Mouse (Mus musculus): ENCODE measurements at regions not wholly inside any gene's neighbourhood (a gene's known extent, or its start where the extent isn't known, plus 50 kb on each side); places are given as distances from the start of the nearest gene placed in this dataset.

DNA sequence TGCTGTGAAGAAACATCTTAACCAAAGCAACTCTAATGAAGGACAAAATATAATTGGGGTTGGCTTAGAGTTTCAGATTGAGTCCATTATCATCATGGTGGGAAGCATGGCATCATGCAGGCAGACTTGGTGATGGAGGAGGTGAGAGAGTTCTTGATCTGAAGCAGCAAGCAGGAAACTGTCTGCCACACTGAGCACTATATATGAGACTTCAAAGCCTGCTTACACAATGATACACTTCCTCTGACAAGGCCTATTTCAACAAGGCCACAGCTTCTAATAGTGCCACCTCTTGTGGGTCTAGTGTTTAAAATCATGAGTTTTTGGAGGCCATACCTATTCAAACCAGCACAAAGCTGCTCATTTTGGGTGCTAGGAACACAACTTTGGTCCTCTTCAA, 359.0 kb upstream of the Hs6st1 start:
- no peak overlapping the region for H3K4me3 ChIP-seq (ENCODE audit: insufficient read depth, low read depth, low read length)
- no peak overlapping the region for H3K27ac ChIP-seq (ENCODE audit: insufficient read depth, low read depth, low read length)
- H3K4me1 ChIP-seq (ENCODE audit: control insufficient read depth, insufficient read depth, low read length): no peaks in the 10 kb centered on the region
- no peak for TF ChIP-seq POLR2A (IDR thresholded peaks at IDR 0.05; ENCODE audit: insufficient read depth, low read depth, low read length)
- no peak for TF ChIP-seq CTCF (IDR thresholded peaks at IDR 0.05; ENCODE audit: insufficient read depth, low read depth, low read length)

DNA sequence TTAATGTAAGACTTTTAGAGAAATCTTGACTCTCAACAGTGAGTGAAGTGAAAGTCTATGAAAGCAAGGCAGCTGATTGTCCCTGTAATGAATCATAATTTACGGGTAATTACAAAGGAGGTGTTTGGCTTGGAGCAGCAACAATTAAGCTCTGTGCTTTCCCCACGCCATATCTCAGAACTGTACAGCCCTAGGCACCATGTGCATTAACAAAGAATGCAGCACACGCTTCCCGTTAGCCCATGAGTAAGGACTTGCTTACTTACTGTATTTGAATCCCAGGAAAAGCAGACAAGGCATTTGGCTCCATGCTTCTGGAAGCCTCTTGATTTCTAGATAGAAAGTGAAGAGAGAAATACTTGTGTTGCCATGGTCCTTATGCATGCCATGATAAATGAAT, 354.2 kb upstream of the Hs6st1 start:
- WGBS: 34% methylated on average over 4 of the region's 4 CpGs
- H3K27ac ChIP-seq (ENCODE audit: insufficient read depth, low read depth, low read length): no peak overlapping the region
- no peaks in the 10 kb centered on the region for H3K4me1 ChIP-seq (ENCODE audit: control insufficient read depth, insufficient read depth, low read length)
- no peak overlapping the region for H3K4me3 ChIP-seq (ENCODE audit: insufficient read depth, low read depth, low read length)
- no peak for TF ChIP-seq CTCF (IDR thresholded peaks at IDR 0.05; ENCODE audit: insufficient read depth, low read depth, low read length)
- TF ChIP-seq POLR2A (IDR thresholded peaks at IDR 0.05; ENCODE audit: insufficient read depth, low read depth, low read length): no peak

DNA sequence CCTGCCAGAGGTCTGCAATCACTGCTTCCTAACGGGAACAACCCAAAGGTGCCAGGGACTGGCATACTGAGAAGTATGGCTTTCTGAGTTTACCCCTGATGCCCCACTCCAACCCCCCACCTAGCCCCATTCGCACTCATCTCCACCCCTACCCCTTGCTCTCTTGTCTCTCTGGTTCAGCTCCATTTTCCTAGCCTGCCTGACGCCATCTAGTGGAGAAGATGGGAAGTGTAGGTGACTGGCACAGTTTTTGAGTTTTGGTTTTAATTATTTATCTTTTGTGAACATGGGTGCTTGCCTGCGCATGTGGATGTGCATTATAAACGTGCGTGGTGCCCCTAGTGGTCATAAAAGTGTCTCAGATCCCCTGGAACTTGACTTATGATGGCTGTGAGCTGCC, 352.3 kb upstream of the Hs6st1 start:
- TF ChIP-seq CTCF (IDR thresholded peaks at IDR 0.05; ENCODE audit: insufficient read depth, low read depth, low read length) (no peak), POLR2A (IDR thresholded peaks at IDR 0.05; ENCODE audit: insufficient read depth, low read depth, low read length) (no peak)
- H3K27ac ChIP-seq (ENCODE audit: insufficient read depth, low read depth, low read length): no peak overlapping the region
- no peaks in the 10 kb centered on the region for H3K4me1 ChIP-seq (ENCODE audit: control insufficient read depth, insufficient read depth, low read length)
- H3K4me3 ChIP-seq (ENCODE audit: insufficient read depth, low read depth, low read length): no peak overlapping the region
- 63% methylated on average over 6 of the region's 6 CpGs for WGBS

DNA sequence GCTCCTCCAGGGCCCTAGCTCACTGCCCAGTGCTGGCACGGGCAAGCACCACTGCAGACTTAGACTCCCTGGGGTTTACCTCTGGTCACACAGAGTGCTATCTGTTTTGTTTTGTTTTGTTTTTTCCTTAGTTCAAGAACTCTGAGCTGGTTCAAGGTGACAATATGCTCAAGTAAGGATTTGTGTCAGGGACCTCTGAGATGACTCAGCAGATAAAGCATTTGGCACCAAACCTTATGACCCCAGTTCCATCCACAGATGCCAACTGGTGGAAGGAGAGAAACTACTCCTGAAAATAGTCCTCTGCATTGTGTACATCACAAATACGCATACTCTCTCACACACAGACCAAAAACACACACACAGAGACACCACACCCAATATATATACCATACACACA, 351.0 kb upstream of the Hs6st1 start:
- Histone ChIP-seq H3K27ac (ENCODE audit: insufficient read depth, low read depth, low read length) (no peak overlapping the region), H3K4me1 (ENCODE audit: control insufficient read depth, insufficient read depth, low read length) (no peaks in the 10 kb centered on the region), H3K4me3 (ENCODE audit: insufficient read depth, low read depth, low read length) (no peak overlapping the region)
- WGBS: 87% methylated on average over 2 of the region's 2 CpGs
- TF ChIP-seq POLR2A (IDR thresholded peaks at IDR 0.05; ENCODE audit: insufficient read depth, low read depth, low read length) (no peak), CTCF (IDR thresholded peaks at IDR 0.05; ENCODE audit: insufficient read depth, low read depth, low read length) (no peak)

DNA sequence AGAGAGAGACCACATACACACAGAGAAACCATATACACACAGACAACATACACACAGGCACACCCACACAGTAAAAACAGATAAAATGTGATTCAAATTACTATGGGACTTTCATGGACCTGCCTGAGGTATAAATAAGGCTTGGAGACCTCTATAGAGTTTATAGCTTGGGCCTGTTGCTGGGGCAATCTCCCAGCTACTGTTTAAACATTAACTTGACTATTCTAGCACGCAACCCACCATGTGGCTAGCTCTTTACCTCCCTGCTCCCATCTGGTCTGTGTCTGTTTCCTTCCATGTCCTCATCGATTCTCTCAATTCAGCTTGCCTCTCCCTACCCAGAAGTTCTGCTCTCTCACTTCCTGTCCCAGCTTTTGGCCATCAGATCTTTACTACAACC, 350.5 kb upstream of the Hs6st1 start:
- H3K4me1 ChIP-seq (ENCODE audit: control insufficient read depth, insufficient read depth, low read length): no peaks in the 10 kb centered on the region
- H3K4me3 ChIP-seq (ENCODE audit: insufficient read depth, low read depth, low read length): no peak overlapping the region
- no peak overlapping the region for H3K27ac ChIP-seq (ENCODE audit: insufficient read depth, low read depth, low read length)
- WGBS: 97% methylated on average over 2 of the region's 2 CpGs
- TF ChIP-seq CTCF (IDR thresholded peaks at IDR 0.05; ENCODE audit: insufficient read depth, low read depth, low read length): no peak

DNA sequence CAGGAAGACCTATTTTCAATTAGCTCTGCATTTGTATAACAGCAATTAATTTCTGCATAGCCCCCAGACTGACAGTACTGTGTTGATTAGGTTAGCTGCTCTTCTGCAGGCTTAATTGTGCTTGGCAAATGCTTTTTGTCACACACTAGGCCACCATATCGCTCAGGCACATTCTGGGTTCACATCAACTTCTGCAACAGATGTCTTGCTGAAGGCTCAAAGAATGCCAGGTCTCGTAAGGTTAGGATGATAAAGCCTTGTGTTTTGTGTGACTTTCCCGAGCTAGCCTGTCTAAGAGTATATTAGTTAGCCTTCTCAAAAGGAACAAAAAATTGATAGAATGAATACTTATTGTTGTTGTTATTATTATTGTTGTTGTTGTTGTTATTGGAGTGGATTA, 348.1 kb upstream of the Hs6st1 start:
- Histone ChIP-seq H3K4me3 (ENCODE audit: insufficient read depth, low read depth, low read length) (no peak overlapping the region), H3K4me1 (ENCODE audit: control insufficient read depth, insufficient read depth, low read length) (0 out of 2 replicates have a peak, but pooled peaks cover 2% of the 10 kb centered on the region), H3K27ac (ENCODE audit: insufficient read depth, low read depth, low read length) (no peak overlapping the region)
- TF ChIP-seq POLR2A (IDR thresholded peaks at IDR 0.05; ENCODE audit: insufficient read depth, low read depth, low read length): no peak
- TF ChIP-seq CTCF (IDR thresholded peaks at IDR 0.05; ENCODE audit: insufficient read depth, low read depth, low read length): no peak
- 89% methylated on average over 3 of the region's 3 CpGs for WGBS

DNA sequence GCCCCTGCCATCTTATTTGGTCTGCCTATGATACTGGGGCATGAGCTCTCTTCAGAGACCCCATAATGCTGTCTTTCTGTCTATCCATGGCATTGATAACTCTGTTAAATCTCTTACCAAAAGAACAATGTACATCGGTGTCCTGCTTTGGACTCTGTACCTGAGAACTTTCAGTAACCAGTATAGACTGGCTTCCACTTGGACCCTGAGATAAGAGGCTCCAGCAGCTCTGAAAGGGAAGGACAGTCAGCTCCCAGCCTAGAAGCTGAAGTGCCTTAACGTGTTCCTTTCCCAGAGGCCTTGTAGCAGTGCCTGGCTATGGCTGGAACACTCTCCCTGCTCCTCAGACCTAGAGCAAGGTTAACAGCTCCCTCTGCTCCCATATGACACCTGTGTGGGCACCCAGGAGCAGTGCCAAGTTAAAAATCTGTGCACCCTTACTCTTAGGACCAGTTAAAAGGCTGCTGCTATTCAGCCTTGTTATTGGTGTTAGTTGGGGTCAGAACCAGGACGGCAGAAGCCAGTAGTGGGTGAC, 343.8 kb upstream of the Hs6st1 start:
- 0 out of 2 replicates have a peak, but pooled peaks cover 2% of the 10 kb centered on the region for H3K4me1 ChIP-seq (ENCODE audit: control insufficient read depth, insufficient read depth, low read length)
- TF ChIP-seq POLR2A (IDR thresholded peaks at IDR 0.05; ENCODE audit: insufficient read depth, low read depth, low read length) (no peak), CTCF (IDR thresholded peaks at IDR 0.05; ENCODE audit: insufficient read depth, low read depth, low read length) (no peak)
- 84% methylated on average over 3 of the region's 3 CpGs for whole genome bisulfite sequencing

DNA sequence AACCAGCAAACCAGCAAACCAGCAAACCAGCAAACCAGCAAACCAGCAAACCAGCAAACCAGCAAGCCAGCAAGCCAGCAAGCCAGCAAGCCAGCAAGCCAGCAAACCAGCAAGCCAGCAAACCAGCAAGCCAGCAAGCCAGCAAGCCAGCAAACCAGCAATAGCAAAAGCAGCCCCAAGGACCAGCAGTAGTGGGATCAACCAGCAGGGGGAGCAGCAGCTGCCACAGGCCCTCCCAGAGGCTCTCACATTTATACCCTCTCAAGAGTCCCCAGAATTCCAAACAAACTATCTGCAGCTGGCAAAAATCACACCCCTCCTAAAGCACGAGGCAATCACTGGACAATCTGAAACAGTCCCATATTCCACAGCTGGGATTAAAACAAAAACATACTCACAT, 341.6 kb upstream of the Hs6st1 start:
- TF ChIP-seq CTCF (IDR thresholded peaks at IDR 0.05; ENCODE audit: insufficient read depth, low read depth, low read length): 0 out of 2 replicates have a peak, but pooled peaks have one; percentile 25
- TF ChIP-seq POLR2A (IDR thresholded peaks at IDR 0.05; ENCODE audit: insufficient read depth, low read depth, low read length): no peak
- H3K27ac ChIP-seq (ENCODE audit: insufficient read depth, low read depth, low read length): no peak overlapping the region
- 0 out of 2 replicates have a peak, but pooled peaks cover 2% of the 10 kb centered on the region for H3K4me1 ChIP-seq (ENCODE audit: control insufficient read depth, insufficient read depth, low read length)
- no peak overlapping the region for H3K4me3 ChIP-seq (ENCODE audit: insufficient read depth, low read depth, low read length)
- WGBS: 38% methylated on average over 1 of the region's 1 CpGs

More for the DNA sequence above, 343.8 kb upstream of the Hs6st1 start:
- H3K4me3 ChIP-seq (ENCODE audit: insufficient read depth, low read depth, low read length): no peak overlapping the region
- no peak overlapping the region for H3K27ac ChIP-seq (ENCODE audit: insufficient read depth, low read depth, low read length)

DNA sequence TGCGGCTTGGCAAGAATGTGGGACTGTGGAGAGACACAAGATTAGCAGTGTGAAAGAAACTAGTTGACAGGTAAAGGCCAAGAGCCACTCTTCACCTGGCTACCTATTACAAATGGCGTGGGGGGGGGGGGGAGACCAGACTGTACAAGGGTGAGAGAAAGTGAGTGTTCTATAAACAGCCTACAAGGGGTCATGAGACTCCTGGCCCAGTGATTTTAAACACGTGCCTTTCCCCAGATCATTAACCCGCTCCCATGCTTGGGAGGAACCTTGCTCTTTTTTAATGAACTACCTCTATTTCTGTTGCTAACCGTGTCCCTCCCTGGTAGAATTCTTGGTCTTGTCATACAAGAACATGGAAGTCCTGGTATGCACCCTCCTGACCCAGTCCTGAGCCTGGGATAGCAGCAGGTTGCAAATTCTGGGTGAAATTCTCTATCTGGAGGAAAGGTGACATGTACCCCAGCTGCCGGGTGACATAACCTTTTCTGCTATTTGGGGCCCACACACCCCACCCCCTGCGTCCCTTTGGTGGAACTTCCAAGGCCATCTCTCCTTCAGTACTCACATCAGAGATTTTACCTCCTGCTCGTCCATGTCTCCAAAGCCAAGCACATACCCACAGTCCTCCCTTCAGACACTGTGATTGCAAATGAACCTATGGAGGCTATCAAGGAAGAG, 340.8 kb upstream of the Hs6st1 start:
- H3K4me3 ChIP-seq (ENCODE audit: insufficient read depth, low read depth, low read length): no peak overlapping the region
- H3K27ac ChIP-seq (ENCODE audit: insufficient read depth, low read depth, low read length): no peak overlapping the region
- WGBS: 90% methylated on average over 8 of the region's 8 CpGs
- H3K4me1 ChIP-seq (ENCODE audit: control insufficient read depth, insufficient read depth, low read length): 0 out of 2 replicates have a peak, but pooled peaks cover 2% of the 10 kb centered on the region
- TF ChIP-seq CTCF (IDR thresholded peaks at IDR 0.05; ENCODE audit: insufficient read depth, low read depth, low read length): no peak
- no peak for TF ChIP-seq POLR2A (IDR thresholded peaks at IDR 0.05; ENCODE audit: insufficient read depth, low read depth, low read length)

Measured in olfactory bulb, adult 2 months (tissue).